Mouse (Mus musculus) ES-Bruce4 (cell line): ENCODE results near the gene Baiap2. TPM values are rescaled to one million over a fixed set of nuclear protein-coding genes. Genes with fewer than 3 reads are reported as not detected.

Experiments used
- H3K27ac ChIP-seq: 2 replicates; pipeline ENCODE4 v1.5.1; 2012; ENCODE audit warnings: low read length, inconsistent platforms; ENCODE audit not compliant: insufficient read depth
- H3K27me3 ChIP-seq: 2 replicates; pipeline ENCODE4 v1.6.1; 2012; ENCODE audit warnings: mild to moderate bottlenecking, low read length, inconsistent platforms; ENCODE audit not compliant: control insufficient read depth, poor library complexity, insufficient read depth, severe bottlenecking
- H3K36me3 ChIP-seq: 2 replicates; pipeline ENCODE4 v1.6.1; 2012; ENCODE audit warnings: inconsistent platforms, mild to moderate bottlenecking, low read length, moderate library complexity; ENCODE audit not compliant: control insufficient read depth, poor library complexity, insufficient read depth, severe bottlenecking
- H3K4me1 ChIP-seq: one replicate; pipeline ENCODE4 v1.8.1; 2011; ENCODE audit warnings: low read length; ENCODE audit not compliant: control insufficient read depth, insufficient read depth
- H3K4me3 ChIP-seq: 2 replicates; pipeline ENCODE4 v1.5.1; 2011; ENCODE audit warnings: low read depth, mild to moderate bottlenecking, low read length
- H3K9ac ChIP-seq: 2 replicates; pipeline ENCODE4 v1.6.1; 2012; ENCODE audit warnings: low read depth, mild to moderate bottlenecking, inconsistent platforms; ENCODE audit not compliant: poor library complexity, severe bottlenecking
- H3K9me3 ChIP-seq: replicated peaks from 2 replicates; pipeline ENCODE4 v1.6.1; 2012; ENCODE audit warnings: mild to moderate bottlenecking, low read length, inconsistent platforms; ENCODE audit not compliant: control insufficient read depth, poor library complexity, insufficient read depth, severe bottlenecking
- CTCF ChIP-seq: IDR thresholded peaks from one replicate; pipeline ENCODE4 v1.8.1; 2011; ENCODE audit warnings: low read depth, low read length
- EP300 ChIP-seq: IDR thresholded peaks from 2 replicates; pipeline ENCODE4 v1.6.1; 2011; ENCODE audit warnings: low read depth, low read length; ENCODE audit not compliant: insufficient read depth
- POLR2A ChIP-seq: IDR thresholded peaks from one replicate; pipeline ENCODE4 v1.8.1; 2011; ENCODE audit warnings: low read length; ENCODE audit not compliant: insufficient read depth
- polyA plus RNA-seq: library from polyadenylated mRNA; stranded (reverse); fragments of >200 nt; gene quantifications from 2 replicates; pipeline ENCODE4 v1.2.4, GENCODE M21; 2011; ENCODE audit warnings: low read depth; ENCODE audit not compliant: missing spikeins, insufficient read depth, insufficient read length

The Baiap2 gene
- polyA plus RNA-seq, 1 experiment: 15.6 TPM

- Histone ChIP-seq H3K27me3 (no peaks in the 10 kb centered on the region), H3K4me3 (no peak overlapping the region), H3K4me1 (no peaks in the 10 kb centered on the region), H3K9me3 (no peaks in the 10 kb centered on the region), H3K36me3 (no peaks in the 10 kb centered on the region), H3K27ac (no peak overlapping the region), H3K9ac (no peak overlapping the region)
- TF ChIP-seq POLR2A: no peak
- no peak for TF ChIP-seq EP300
- no peak for TF ChIP-seq CTCF
These were observed 39.7 kb upstream of the Baiap2 start for GRCm38 (mm10) chr11:119902891-119903290.

- Histone ChIP-seq H3K4me1 (no peaks in the 10 kb centered on the region), H3K4me3 (no peak overlapping the region), H3K9me3 (no peaks in the 10 kb centered on the region), H3K27ac (no peak overlapping the region), H3K36me3 (no peaks in the 10 kb centered on the region), H3K27me3 (no peaks in the 10 kb centered on the region), H3K9ac (no peak overlapping the region)
- TF ChIP-seq POLR2A (no peak), CTCF (peak; percentile 90), EP300 (no peak)
These were observed 37.8 kb upstream of the Baiap2 start for GRCm38 (mm10) chr11:119904621-119905286.

- TF ChIP-seq EP300 (no peak), POLR2A (no peak), CTCF (no peak)
- no peaks in the 10 kb centered on the region for H3K4me1 ChIP-seq
- no peak overlapping the region for H3K27ac ChIP-seq
- no peak overlapping the region for H3K9ac ChIP-seq
- H3K9me3 ChIP-seq: no peaks in the 10 kb centered on the region
- H3K4me3 ChIP-seq: no peak overlapping the region
- H3K27me3 ChIP-seq: no peaks in the 10 kb centered on the region
- H3K36me3 ChIP-seq: no peaks in the 10 kb centered on the region
These were observed 36.8 kb upstream of the Baiap2 start for GRCm38 (mm10) chr11:119905794-119906193.

- H3K27me3 ChIP-seq: no peaks in the 10 kb centered on the region
- TF ChIP-seq POLR2A (no peak), CTCF (no peak), EP300 (no peak)
These were observed 35.4 kb upstream of the Baiap2 start for GRCm38 (mm10) chr11:119907006-119907650.

GRCm38 (mm10) chr11:119907711-119908110 lies 34.9 kb upstream of the Baiap2 start:
- no peaks in the 10 kb centered on the region for H3K4me1 ChIP-seq
- no peak overlapping the region for H3K27ac ChIP-seq
- H3K4me3 ChIP-seq: no peak overlapping the region
- no peaks in the 10 kb centered on the region for H3K27me3 ChIP-seq
- H3K9ac ChIP-seq: no peak overlapping the region
- no peaks in the 10 kb centered on the region for H3K36me3 ChIP-seq
- TF ChIP-seq CTCF: no peak
- TF ChIP-seq EP300: no peak
- TF ChIP-seq POLR2A: no peak
- no peaks in the 10 kb centered on the region for H3K9me3 ChIP-seq

More at GRCm38 (mm10) chr11:119907006-119907650, 35.4 kb upstream of the Baiap2 start:
- Histone ChIP-seq H3K4me1 (no peaks in the 10 kb centered on the region), H3K9ac (no peak overlapping the region), H3K4me3 (no peak overlapping the region), H3K36me3 (no peaks in the 10 kb centered on the region), H3K9me3 (no peaks in the 10 kb centered on the region), H3K27ac (no peak overlapping the region)

GRCm38 (mm10) chr11:119909436-119909835 lies 33.1 kb upstream of the Baiap2 start:
- H3K36me3 ChIP-seq: no peaks in the 10 kb centered on the region
- no peak overlapping the region for H3K27ac ChIP-seq
- H3K9me3 ChIP-seq: no peaks in the 10 kb centered on the region
- H3K27me3 ChIP-seq: no peaks in the 10 kb centered on the region
- H3K9ac ChIP-seq: no peak overlapping the region
- no peak overlapping the region for H3K4me3 ChIP-seq
- no peaks in the 10 kb centered on the region for H3K4me1 ChIP-seq
- TF ChIP-seq EP300: no peak
- TF ChIP-seq POLR2A: no peak
- TF ChIP-seq CTCF: peak; percentile 91
